Mouse (Mus musculus) layer of hippocampus, adult 9-11 months (tissue): Measurements from ENCODE around the gene Fos.
"Not testable (repeated sequence)": the region's sequence is repeated elsewhere in the genome, so short reads cannot be mapped to it uniquely, and the experiment has no call there.

ENCODE experiments used
- DNase-seq: peaks from one replicate; pipeline ENCODE4 v3.0.0; 2022

Fos gene

DNA sequence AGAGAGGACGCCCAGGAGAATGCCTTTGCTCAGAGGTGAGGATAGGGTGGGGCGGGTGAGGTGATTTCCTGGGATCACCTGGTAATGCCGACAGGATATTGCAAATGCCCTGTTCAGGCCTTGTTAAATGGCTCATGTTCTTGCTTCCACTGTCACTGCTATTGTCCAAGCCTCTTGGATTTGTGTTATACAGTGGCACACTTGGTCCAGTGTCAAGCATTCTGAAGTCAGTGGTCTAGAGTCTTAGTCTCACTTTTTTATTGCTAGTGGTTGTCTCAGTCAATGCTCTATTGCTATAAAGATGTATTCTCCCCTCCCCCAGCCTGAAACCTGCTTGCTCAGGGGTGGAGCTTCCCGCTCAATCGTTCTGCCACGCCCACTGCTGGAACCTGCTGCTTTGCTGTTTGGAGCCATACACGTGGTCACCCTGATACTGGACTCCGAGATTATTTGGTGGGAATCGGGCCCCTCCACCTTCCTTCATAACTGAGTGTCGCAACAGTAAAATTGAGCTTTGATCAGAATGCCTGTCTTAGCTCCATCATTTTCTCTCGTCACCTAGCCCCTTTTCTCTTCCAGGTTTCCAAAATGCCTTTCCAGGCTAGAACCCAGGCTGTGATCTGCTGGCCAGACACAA is 51.3 kb downstream of the Fos start:
- not testable (repeated sequence) for DNase-seq
